Mouse (Mus musculus): ENCODE measurements at regions not wholly inside any gene's neighbourhood (a gene's known extent, or its start where the extent isn't known, plus 50 kb on each side); places are given as distances from the start of the nearest gene placed in this dataset.

- no peaks in the 10 kb centered on the region for H3K4me1 ChIP-seq (ENCODE audit: control insufficient read depth, insufficient read depth, low read length)
- no peak for DNase-seq (ENCODE audit: low spot score)
Observed at GRCm38 (mm10) chr2:169244572-169244971, 289.2 kb upstream of the Zfp64 start.

GRCm38 (mm10) chr2:169243981-169244380 is 288.6 kb upstream of the Zfp64 start:
- 89% methylated on average over 9 of the region's 9 CpGs for WGBS
- DNase-seq (ENCODE audit: low spot score) (no peak), ATAC-seq (no peak)
- Histone ChIP-seq H3K9me3 (replicated peaks; ENCODE audit: control insufficient read depth, low read length) (no peaks in the 10 kb centered on the region), H3K4me2 (ENCODE audit: low read length) (no peak overlapping the region), H3K4me3 (ENCODE audit: low read depth, low read length) (no peak overlapping the region), H3K27me3 (replicated peaks; ENCODE audit: control insufficient read depth, insufficient read depth, low read length) (no peaks in the 10 kb centered on the region), H3K27ac (ENCODE audit: low read depth, low read length) (no peak overlapping the region), H3K4me1 (ENCODE audit: control insufficient read depth, insufficient read depth, low read length) (no peaks in the 10 kb centered on the region), H3K36me3 (ENCODE audit: control insufficient read depth, insufficient read depth, low read length) (no peaks in the 10 kb centered on the region), H3K9ac (ENCODE audit: low read length) (no peak overlapping the region)

More at GRCm38 (mm10) chr2:169244572-169244971, 289.2 kb upstream of the Zfp64 start:
- Histone ChIP-seq H3K27me3 (replicated peaks; ENCODE audit: control insufficient read depth, insufficient read depth, low read length) (no peaks in the 10 kb centered on the region), H3K4me3 (ENCODE audit: low read depth, low read length) (no peak overlapping the region), H3K27ac (ENCODE audit: low read depth, low read length) (no peak overlapping the region), H3K36me3 (ENCODE audit: control insufficient read depth, insufficient read depth, low read length) (no peaks in the 10 kb centered on the region), H3K9ac (ENCODE audit: low read length) (no peak overlapping the region), H3K9me3 (replicated peaks; ENCODE audit: control insufficient read depth, low read length) (no peaks in the 10 kb centered on the region), H3K4me2 (ENCODE audit: low read length) (no peak overlapping the region)
- no peak for ATAC-seq

- WGBS = 90% methylated on average over 4 of the region's 4 CpGs
- Histone ChIP-seq H3K4me2 (ENCODE audit: low read length) (no peak overlapping the region), H3K9me3 (replicated peaks; ENCODE audit: control insufficient read depth, low read length) (no peaks in the 10 kb centered on the region), H3K4me3 (ENCODE audit: low read depth, low read length) (no peak overlapping the region), H3K4me1 (ENCODE audit: control insufficient read depth, insufficient read depth, low read length) (no peaks in the 10 kb centered on the region), H3K27me3 (replicated peaks; ENCODE audit: control insufficient read depth, insufficient read depth, low read length) (no peaks in the 10 kb centered on the region), H3K27ac (ENCODE audit: low read depth, low read length) (no peak overlapping the region), H3K36me3 (ENCODE audit: control insufficient read depth, insufficient read depth, low read length) (no peaks in the 10 kb centered on the region), H3K9ac (ENCODE audit: low read length) (no peak overlapping the region)
- DNase-seq (ENCODE audit: low spot score) (no peak), ATAC-seq (no peak)
Observed at GRCm38 (mm10) chr2:169237856-169238255, 282.5 kb upstream of the Zfp64 start.

GRCm38 (mm10) chr2:169237321-169237720 is 281.9 kb upstream of the Zfp64 start:
- Histone ChIP-seq H3K4me1 (ENCODE audit: control insufficient read depth, insufficient read depth, low read length) (no peaks in the 10 kb centered on the region), H3K36me3 (ENCODE audit: control insufficient read depth, insufficient read depth, low read length) (no peaks in the 10 kb centered on the region), H3K4me2 (ENCODE audit: low read length) (no peak overlapping the region), H3K9ac (ENCODE audit: low read length) (no peak overlapping the region), H3K4me3 (ENCODE audit: low read depth, low read length) (no peak overlapping the region), H3K27ac (ENCODE audit: low read depth, low read length) (no peak overlapping the region), H3K27me3 (replicated peaks; ENCODE audit: control insufficient read depth, insufficient read depth, low read length) (no peaks in the 10 kb centered on the region), H3K9me3 (replicated peaks; ENCODE audit: control insufficient read depth, low read length) (no peaks in the 10 kb centered on the region)
- 97% methylated on average over 9 of the region's 9 CpGs for whole genome bisulfite sequencing
- DNase-seq (ENCODE audit: low spot score) = no peak
- ATAC-seq = no peak

- no peak for DNase-seq (ENCODE audit: low spot score)
Observed at GRCm38 (mm10) chr2:169234368-169235070, 279.1 kb upstream of the Zfp64 start.

GRCm38 (mm10) chr2:169233151-169234123 is 278.1 kb upstream of the Zfp64 start:
- Histone ChIP-seq H3K4me2 (ENCODE audit: low read length) (no peak overlapping the region), H3K4me1 (ENCODE audit: control insufficient read depth, insufficient read depth, low read length) (no peaks in the 10 kb centered on the region), H3K27me3 (replicated peaks; ENCODE audit: control insufficient read depth, insufficient read depth, low read length) (no peaks in the 10 kb centered on the region), H3K36me3 (ENCODE audit: control insufficient read depth, insufficient read depth, low read length) (no peaks in the 10 kb centered on the region), H3K9me3 (replicated peaks; ENCODE audit: control insufficient read depth, low read length) (no peaks in the 10 kb centered on the region), H3K9ac (ENCODE audit: low read length) (no peak overlapping the region), H3K4me3 (ENCODE audit: low read depth, low read length) (no peak overlapping the region), H3K27ac (ENCODE audit: low read depth, low read length) (no peak overlapping the region)
- ATAC-seq (no peak), DNase-seq (ENCODE audit: low spot score) (no peak)
- 73% methylated on average over 14 of the region's 14 CpGs for WGBS

More at GRCm38 (mm10) chr2:169234368-169235070, 279.1 kb upstream of the Zfp64 start:
- 92% methylated on average over 11 of the region's 11 CpGs for WGBS
- Histone ChIP-seq H3K9me3 (replicated peaks; ENCODE audit: control insufficient read depth, low read length) (no peaks in the 10 kb centered on the region), H3K27me3 (replicated peaks; ENCODE audit: control insufficient read depth, insufficient read depth, low read length) (no peaks in the 10 kb centered on the region), H3K9ac (ENCODE audit: low read length) (no peak overlapping the region), H3K4me3 (ENCODE audit: low read depth, low read length) (no peak overlapping the region), H3K36me3 (ENCODE audit: control insufficient read depth, insufficient read depth, low read length) (no peaks in the 10 kb centered on the region), H3K4me1 (ENCODE audit: control insufficient read depth, insufficient read depth, low read length) (no peaks in the 10 kb centered on the region), H3K4me2 (ENCODE audit: low read length) (no peak overlapping the region), H3K27ac (ENCODE audit: low read depth, low read length) (no peak overlapping the region)
- ATAC-seq = no peak

GRCm38 (mm10) chr2:169222264-169222663 is 266.9 kb upstream of the Zfp64 start:
- ATAC-seq = no peak
- H3K9ac ChIP-seq (ENCODE audit: low read length) = no peak overlapping the region
- 85% methylated on average over 8 of the region's 8 CpGs for WGBS
- H3K4me3 ChIP-seq (ENCODE audit: low read depth, low read length) = no peak overlapping the region
- no peaks in the 10 kb centered on the region for H3K36me3 ChIP-seq (ENCODE audit: control insufficient read depth, insufficient read depth, low read length)
- H3K9me3 ChIP-seq (replicated peaks; ENCODE audit: control insufficient read depth, low read length) = no peaks in the 10 kb centered on the region
- no peaks in the 10 kb centered on the region for H3K4me1 ChIP-seq (ENCODE audit: control insufficient read depth, insufficient read depth, low read length)
- H3K27ac ChIP-seq (ENCODE audit: low read depth, low read length) = no peak overlapping the region
- DNase-seq (ENCODE audit: low spot score) = no peak
- no peaks in the 10 kb centered on the region for H3K27me3 ChIP-seq (replicated peaks; ENCODE audit: control insufficient read depth, insufficient read depth, low read length)
- H3K4me2 ChIP-seq (ENCODE audit: low read length) = no peak overlapping the region

- Histone ChIP-seq H3K27ac (ENCODE audit: low read depth, low read length) (no peak overlapping the region), H3K9ac (ENCODE audit: low read length) (no peak overlapping the region), H3K9me3 (replicated peaks; ENCODE audit: control insufficient read depth, low read length) (no peaks in the 10 kb centered on the region), H3K4me3 (ENCODE audit: low read depth, low read length) (no peak overlapping the region), H3K4me1 (ENCODE audit: control insufficient read depth, insufficient read depth, low read length) (no peaks in the 10 kb centered on the region), H3K27me3 (replicated peaks; ENCODE audit: control insufficient read depth, insufficient read depth, low read length) (no peaks in the 10 kb centered on the region), H3K4me2 (ENCODE audit: low read length) (no peak overlapping the region), H3K36me3 (ENCODE audit: control insufficient read depth, insufficient read depth, low read length) (no peaks in the 10 kb centered on the region)
- no peak for DNase-seq (ENCODE audit: low spot score)
- ATAC-seq = no peak
- 75% methylated on average over 7 of the region's 7 CpGs for WGBS
Observed at GRCm38 (mm10) chr2:169221141-169221540, 265.8 kb upstream of the Zfp64 start.

GRCm38 (mm10) chr2:169215546-169216043 is 260.2 kb upstream of the Zfp64 start:
- WGBS = 82% methylated on average over 18 of the region's 18 CpGs
- H3K4me1 ChIP-seq (ENCODE audit: control insufficient read depth, insufficient read depth, low read length) = no peaks in the 10 kb centered on the region
- no peak overlapping the region for H3K9ac ChIP-seq (ENCODE audit: low read length)
- peak; percentile 30 for DNase-seq (ENCODE audit: low spot score)
- no peak overlapping the region for H3K4me2 ChIP-seq (ENCODE audit: low read length)
- no peaks in the 10 kb centered on the region for H3K27me3 ChIP-seq (replicated peaks; ENCODE audit: control insufficient read depth, insufficient read depth, low read length)
- no peak overlapping the region for H3K27ac ChIP-seq (ENCODE audit: low read depth, low read length)
- ATAC-seq = no peak
- H3K9me3 ChIP-seq (replicated peaks; ENCODE audit: control insufficient read depth, low read length) = no peaks in the 10 kb centered on the region
- H3K4me3 ChIP-seq (ENCODE audit: low read depth, low read length) = no peak overlapping the region
- no peaks in the 10 kb centered on the region for H3K36me3 ChIP-seq (ENCODE audit: control insufficient read depth, insufficient read depth, low read length)
